Mouse (Mus musculus) urinary bladder, postnatal 10 days (tissue): ENCODE results near the gene Rabl2.

Source experiments
- DNase-seq: peaks from one replicate; pipeline ENCODE4 v3.0.0; 2022; ENCODE audit warnings: low spot score

The Rabl2 gene

DNA sequence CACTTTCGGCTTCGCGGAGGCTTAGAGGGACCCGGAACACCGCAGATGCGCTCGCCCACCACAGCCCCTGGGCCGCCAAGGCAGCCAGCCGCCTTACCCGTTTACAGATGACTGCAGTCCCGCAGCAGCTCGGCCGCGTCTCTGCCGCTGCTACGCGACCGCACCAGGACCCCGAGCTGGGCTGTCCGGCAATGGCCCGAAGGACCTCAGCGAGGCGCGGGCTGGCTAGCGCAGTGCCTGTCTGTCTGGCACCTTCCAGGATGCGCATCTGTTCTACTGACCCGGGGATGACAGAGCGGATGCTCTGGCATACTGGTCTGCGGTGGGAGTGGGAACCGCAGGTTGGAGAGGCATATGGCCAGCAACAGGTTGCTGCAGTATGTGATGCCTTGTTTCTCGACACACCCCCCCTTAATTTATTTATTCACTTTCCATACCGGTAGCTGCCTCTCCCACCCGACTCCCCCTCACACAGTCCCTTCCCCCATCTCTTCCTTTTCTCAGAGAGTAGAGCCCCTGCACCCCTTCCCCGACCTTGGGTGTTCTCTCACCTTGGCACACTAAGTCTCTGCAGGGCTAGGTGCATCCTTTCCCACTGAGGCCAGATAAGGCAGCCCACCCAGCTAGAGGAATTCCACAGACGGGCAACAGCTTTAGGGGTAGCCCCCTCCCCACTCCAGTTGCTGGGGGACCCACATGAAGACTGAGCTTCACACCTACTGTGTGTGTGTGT is at the start of gene Rabl2:
Rabl2 (minus strand) TSS at position 201 of the 733 bp plus-strand sequence.
- DNase-seq: peak; percentile 65

DNA sequence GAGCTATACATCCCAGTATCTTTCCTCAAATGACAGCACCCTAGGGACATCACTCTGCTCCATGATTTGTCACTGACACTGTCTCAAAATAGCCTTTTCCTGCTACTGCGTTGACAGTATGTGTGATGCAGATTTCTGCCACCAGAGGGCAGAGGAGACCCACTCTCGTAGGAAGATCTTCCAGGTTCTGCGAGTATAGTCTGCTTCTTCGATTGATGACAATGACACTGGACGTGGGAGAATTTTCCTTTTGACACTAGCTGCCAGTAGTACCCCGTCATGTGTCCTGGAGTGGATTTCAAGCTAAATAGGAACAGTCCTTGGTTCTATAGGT is 31.9 kb upstream of the Rabl2 start:
- DNase-seq: no peak

DNA sequence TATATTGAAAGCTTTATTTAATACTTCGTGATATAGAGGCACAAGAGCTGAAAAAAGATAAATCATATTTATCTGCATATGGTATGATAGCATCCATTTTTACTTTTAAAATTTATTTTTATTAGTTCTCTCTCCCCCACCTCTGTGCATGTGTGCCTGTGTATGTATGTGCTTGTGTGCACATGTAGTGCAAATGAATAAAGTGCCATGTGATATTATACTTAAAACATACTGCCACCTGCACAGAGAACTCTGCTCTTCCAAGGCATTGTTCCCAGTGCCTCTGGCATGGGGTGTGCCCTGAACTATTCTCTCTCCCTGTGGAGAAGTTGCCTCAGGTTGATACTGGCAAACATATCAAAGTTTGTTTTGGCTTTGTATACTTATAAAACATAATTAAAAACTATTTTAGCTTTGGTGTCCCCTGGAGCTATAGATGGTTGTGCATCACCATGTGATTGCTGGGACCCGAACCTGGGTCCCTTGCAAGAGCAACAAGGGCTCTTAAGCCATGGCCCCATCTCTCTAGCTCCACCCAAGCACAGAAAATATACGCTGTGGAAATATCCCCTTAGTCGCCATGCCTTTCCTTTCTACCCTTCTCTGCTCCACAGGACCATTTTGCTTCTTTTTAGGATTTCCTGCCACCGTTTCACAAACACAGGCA is 31.4 kb upstream of the Rabl2 start:
- DNase-seq: no peak

DNA sequence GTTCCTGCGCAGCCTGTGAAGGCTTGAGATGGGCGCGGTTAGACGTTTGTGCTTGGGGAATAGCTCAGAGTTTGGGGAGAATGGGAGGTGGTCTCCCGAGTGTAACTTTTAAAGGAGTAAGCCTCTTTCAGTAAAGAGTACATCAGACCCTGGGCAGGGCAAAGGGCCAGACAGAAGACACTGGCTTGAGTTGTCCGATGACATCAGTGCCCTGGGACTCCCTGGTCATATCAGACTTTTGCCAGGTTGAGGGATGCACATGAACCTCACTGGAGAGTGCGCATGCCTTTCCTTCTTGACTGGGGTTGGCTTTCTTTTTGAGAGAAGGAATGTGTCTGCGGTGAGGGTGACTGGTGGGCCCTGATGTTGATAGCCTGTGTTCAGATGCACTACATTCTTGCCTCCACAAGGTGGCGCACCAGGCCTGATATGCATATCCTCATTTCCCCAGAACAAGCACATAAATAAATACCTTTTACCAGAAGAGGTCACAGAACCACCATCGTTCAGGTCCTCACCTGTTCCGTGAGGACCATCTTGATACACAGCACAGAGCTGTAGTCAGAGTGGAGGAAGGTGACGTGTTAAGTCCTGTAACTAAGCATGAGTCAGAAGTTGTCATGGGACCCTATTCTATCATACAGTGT is 30.7 kb upstream of the Rabl2 start:
- no peak for DNase-seq

DNA sequence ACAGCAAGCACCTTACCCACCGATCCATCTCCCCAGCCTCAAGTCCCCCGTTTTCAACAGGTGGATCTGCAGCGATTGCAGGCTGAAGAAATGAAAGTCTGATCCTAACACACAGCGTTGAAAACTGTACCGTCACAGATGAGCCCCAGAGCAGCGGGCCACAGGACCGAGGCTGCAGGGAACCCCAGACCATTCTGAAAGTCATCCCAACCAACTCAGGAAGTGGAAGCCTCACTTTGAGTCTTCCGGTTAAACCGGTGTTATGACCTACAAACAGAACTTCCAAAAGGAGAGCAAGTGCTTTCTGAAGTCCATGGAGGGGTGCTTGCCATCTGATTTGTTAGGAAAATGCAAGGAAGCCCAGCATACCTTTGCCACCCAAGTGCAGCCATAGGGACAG is 16.2 kb upstream of the Rabl2 start:
- DNase-seq: no peak

DNA sequence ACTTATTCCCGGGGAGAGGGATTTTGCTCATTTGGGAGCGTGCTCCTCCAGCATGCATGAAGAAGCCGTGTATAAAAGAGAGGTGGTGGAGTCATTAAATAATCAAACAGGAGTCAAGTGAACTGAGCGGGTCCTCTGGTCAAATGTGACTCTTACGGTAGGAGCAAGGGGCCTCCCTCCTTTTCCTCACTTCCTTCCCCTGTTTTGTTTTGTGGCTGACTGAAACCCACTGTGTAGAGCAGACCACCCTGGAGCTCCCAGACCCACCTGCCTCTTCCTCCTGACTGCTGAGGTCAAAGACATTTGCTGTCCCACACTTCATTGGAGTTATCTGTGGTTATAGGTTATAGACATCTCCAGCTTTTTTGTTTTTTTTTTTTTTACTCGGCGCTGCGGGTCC is 15.8 kb upstream of the Rabl2 start:
- DNase-seq: no peak

DNA sequence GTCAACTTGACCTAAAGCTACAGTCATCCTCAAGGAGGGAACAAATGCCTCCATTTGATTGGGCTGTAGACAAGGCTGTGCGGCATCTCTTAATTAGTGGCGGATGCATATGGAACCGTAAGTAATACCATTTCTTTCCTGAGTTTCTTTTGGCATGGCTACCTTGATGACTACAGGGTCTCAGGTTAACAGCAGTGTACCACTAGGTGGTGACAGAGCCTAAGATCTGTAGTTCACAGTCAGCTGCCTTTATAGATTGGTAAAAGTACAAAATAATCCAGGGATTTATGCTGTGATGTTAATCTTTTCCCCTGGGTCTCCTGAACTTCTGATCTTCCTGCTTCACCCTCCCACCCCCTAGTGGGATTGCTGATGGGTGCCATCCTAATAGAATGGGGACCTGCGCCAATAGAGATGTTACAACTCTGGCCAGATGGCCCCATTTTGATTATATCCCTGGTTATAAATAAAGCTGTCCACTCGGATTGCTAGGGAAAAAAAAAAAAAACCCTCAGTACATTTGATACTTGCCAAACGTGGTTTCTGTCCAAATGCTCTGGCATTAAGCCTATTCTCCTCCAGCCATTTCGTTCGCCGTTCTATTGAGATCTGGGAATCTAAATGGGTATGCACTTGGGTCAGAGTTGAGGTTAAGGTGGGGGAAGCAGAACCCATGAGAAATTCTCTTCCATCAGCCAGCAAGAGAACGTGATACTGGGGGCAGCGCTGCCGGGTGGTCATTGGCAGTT is 14.3 kb upstream of the Rabl2 start:
- no peak for DNase-seq

DNA sequence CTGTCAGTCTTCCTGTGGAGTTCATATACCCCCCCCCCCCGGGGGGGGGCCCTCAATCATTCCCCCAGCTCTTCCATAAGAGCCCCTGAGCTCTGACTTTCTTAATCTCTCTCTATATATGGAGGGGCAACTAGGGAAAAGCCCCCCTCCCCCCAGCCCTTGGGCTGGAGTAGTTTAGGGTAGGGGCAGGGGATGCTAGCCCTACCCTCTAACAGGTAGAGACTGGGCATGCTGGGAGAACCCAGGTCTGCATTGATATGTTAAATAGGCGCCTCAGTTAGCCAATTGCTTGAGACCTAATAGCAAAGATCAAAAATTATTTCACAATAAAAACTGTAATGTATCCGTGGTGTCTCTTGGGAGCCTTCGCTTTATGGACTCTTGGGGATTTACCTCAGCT is 825 bp upstream of the Rabl2 start:
- no peak for DNase-seq

DNA sequence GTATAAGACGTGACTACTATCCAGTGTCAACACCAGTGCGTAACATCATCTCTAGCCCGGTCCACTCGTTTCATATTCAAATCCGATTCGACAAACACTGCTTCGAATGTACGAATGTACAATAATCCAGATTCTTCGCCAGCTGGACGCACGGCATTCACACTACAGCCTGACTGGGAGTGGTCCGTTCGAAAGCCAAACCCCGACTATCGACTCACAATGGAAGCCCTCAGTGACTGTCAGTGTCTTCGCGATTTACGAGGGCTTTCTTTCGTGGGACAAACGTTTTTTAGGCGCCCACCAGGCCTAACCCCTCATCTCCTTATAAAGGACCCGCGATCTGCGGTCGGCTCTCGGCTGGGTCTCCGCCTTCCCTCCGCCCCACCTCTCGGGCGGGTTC is 406 bp downstream of the Rabl2 start:
- DNase-seq: no peak

DNA sequence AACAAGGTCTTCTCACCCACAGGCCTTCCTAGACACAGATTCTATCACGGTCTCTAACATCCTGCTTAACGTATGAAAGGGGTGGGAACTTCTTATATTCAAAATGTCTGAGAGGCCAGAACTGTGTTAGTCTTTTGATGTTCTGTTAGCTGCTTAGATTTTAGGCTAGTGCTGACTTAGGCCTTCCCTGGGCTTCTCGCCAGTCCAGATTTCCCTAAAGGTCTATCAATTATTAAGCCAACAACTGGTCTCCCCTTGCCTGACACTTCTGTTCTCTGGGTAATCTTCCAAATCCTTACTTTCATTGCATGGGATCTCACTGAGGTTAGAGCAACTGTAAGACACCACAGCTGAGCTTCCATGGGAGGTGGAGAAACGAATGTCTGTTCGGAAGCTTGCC is 2.6 kb downstream of the Rabl2 start:
- DNase-seq: no peak

DNA sequence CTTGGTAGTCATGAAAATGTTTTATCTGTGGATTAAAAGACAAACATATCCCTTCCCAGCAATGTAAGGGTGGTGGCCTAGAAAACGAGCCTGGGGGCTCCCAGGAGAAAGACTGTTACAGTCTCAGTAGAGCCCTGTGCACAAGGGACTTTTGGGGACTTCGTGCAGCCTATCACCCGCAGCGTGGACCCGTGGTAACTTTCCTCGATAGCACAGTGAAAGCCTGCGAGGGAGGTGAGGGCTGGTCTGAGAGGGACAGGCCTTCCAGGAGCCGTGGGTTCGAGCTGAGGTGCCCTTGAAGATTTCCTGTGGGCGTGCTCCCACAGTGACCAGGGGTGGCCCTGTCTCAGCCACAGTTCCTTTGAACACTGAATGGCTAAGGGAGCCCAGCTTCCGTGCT is 6.1 kb downstream of the Rabl2 start:
- no peak for DNase-seq

DNA sequence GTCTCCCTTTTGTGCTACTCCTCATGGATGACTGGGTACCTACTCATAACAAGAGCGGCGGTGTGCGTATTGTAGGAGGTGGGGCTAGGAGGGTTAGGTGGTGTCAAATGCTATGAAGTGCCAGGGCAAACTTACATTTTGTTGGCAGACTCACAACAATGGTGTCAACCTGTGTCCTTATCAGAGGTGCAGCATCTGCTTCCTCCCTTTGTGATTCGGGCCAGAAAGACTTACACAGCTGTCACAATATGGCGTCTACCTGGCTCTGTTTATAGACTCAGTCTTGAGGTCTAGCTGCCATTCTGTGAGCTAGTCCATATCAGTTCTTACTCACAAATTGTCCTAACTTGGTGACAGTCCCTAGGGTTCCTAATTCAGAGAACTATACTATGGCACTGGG is 6.6 kb downstream of the Rabl2 start:
- no peak for DNase-seq

DNA sequence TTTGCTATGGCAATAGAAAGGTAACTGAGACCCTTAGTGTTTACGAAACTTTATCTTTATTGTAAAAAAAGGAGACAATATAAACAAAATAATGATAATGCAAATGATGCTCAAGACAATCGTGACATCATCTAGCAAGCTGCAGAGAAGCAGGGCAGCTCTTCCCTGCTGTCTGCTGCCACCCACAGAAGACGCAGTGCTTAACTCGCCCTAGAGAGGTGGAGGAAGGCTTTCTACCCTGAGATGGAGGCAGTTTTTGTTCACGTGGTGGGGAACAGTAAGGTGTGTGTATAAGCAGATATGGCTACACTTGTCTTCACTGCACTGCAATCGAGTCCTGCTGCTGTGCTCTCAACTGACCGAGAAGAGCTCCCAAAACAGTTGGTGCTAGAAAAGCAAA is 9.2 kb downstream of the Rabl2 start:
- DNase-seq: no peak

DNA sequence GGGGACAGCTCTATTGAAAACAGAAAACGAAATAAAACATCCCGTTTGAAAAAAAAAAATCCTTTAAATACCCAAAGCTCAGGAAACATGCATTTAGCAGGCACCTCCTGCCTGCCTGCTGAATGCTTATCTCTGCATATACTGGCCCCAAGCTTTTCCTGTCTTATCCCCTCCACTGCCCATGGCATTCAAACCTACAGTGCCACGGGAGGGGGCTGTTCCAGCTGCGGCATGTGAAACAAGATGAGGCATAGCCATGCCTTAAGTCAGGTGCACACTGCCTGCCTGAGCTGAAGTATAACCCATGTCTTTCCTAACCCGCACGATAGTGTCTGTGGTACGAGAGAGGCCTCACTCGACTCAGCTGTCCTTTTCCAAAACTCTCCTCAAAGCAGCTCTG is 19.6 kb downstream of the Rabl2 start:
- DNase-seq: no peak

DNA sequence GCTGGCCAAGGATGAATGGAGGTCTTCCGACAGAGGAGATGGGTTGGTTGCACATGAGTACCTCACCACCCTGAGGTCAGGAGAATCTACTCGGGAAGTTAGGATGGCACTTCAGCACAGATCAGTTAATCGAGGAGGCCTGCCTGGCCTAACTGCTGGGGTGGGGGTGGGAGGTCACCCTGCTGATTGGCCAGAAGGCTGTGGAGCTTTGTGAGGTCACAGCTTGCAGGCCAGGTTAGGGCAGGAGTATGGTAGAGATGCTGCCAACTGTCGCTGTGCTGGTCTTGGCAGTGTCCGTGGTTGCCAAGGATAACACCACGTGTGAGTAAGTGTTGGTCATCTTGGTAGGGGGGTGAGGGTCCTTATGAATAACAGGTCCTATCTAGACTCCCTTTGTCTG is 23.6 kb downstream of the Rabl2 start, which contains the start of gene Acr:
Acr (plus strand) TSS at position 213 of the 400 bp plus-strand sequence.
- no peak for DNase-seq

DNA sequence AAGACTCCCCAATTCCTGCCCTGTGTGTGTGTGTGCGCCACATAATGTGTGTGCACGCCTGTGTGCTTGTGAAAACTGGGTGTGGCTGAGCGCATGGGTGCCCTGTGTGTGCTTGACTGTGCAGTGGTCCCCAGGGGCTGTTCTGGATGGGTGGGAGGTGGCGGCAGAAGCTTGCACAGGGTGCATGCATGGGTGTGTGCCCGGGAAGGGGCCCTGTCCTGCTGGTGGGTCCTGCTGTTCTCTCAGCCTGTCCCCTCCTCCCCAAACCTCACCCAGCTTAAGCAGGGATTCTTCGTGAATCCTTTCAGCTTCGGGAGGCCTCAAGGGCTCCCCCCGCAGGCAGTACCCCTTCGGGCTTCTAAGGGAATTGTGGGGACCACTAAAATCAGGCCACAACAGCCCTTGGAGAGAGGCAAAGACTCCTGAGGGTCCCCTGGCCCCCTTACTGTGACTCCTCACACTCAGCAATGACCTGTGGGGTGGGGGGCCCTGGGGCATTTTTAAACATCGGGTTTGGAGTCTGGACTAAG is 32.5 kb downstream of the Rabl2 start:
- DNase-seq: no peak

DNA sequence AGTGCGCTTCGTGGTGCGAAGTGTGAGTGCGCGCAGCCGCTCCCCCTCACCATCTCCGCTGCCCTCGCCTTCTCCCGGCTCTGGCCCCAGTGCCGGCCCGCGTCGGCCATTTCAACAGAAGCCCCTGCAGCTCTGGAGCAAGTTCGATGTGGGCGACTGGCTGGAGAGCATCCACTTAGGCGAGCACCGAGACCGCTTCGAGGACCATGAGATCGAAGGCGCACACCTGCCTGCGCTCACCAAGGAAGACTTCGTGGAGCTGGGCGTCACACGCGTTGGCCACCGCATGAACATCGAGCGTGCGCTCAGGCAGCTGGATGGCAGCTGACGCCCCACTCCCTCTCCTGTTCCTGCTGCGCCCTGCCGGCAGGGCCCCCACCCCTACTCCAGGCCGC is 33.7 kb downstream of the Rabl2 start:
- DNase-seq: no peak

DNA sequence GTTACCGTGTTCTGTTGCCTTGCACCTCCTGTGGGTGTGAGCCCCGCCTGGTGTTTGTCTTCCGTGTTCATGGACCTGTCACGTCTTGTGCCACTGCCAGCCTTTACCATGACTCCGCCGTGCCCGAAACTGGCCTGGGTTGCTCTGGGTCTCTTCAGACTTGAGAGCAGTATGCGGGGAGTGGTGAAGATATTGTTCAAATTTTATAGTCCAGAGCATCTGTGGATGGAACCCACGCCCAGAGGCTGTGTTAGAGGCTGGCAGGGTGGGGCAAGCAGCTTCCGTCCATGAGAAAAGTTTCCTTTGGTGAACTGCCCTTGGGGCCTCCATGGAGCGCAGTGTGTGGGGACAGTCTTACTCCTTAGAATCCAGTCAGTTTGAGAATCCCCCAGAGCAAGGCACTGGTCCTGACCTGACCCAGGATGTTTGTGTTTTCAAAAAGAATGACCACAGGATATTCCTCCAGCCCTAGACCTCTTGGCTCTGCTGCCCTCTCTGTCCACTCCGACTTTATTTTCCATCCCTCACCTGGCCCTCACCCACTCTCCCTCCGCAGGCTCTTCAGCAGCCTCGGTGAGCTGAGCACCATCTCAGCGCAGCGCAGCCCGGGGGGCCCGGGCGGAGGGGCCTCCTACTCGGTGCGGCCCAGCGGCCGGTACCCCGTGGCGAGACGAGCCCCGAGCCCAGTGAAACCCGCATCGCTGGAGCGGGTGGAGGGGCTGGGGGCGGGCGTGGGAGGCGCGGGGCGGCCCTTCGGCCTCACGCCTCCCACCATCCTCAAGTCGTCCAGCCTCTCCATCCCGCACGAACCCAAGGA is 34.3 kb downstream of the Rabl2 start:
- no peak for DNase-seq

DNA sequence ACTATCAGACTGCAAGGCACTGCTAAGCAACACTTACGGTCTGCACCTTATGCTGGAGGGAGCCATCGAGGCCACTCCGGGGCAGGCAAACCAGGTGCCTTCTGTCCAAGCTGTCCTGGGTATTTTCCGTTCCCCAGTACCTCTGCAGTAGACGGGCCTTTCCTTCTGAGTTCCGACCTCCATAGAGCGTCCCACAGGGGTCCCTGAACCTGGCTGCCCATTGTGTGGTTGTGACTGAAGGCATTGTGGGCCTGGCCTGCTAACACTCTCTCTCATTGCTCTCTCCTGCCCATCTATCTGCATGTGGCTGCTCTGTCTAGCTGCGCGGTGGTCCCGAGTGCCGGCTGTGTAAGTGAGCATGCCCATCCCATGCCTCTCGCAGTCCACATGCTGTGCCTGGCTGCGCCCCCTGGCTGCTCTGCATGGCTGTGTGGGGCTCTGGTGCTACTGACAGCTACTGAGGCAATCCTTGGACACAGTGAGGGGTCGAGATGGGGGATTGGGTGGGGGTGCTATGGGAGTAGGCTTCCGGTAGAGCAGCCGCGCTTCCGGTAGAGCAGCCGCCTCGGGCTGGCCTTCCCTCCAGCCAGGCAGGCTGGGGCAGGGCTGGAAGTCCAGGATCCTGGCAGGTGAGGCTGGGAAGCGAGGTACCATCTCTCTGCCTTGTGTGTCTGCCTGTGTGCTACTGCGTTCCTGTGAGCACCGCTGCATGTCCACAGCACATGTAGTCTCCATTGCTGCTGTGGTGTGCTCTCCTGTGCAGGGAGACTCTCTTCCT is 35.1 kb downstream of the Rabl2 start:
- DNase-seq: no peak

DNA sequence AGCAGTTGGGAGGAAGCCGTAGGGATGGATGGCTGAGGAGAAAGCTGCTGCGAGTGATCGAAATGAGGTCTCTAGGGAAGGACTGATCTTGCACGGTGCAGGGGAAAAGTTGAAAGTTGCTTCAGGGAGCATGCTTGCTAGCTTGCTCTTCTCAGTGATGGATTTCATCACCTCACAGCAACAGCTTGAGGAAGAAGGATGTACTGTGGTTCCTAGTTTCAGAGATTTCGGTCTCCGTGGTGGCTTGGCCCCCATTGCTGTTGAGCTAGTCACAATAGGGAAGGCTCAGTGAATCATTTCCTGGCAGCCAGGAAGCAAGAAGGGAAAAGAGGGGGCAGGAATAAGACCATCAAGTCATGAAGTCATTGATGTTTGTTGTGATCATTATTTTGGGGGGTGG is 36.1 kb downstream of the Rabl2 start:
- no peak for DNase-seq

DNA sequence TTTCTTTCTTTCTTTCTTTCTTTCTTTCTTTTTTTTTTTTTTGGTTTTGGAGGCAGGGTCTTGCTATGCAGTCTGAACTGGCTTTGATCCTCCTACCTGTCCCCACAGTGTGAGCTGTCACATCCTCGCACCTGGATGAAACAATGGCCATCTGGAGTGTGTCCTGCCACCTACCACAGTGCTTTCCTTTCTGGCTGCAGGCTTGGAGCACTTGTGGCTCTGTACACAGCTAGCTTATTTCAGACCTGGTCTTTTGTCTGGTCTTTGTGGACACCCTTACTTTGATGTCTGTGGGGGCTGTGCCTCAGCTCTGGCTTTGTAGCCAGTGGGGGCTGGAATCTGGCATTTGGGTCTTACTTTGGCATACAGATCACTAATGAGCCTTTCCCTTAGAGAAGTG is 40.0 kb downstream of the Rabl2 start:
- no peak for DNase-seq
